Mouse (Mus musculus) right cerebral cortex, postnatal 14 days (tissue): ENCODE results near the gene Accsl.
A peak's percentile ranks its signal among the peaks of the same experiment; 100 is the strongest.

Experiments
- DNase-seq: peaks from one replicate; pipeline ENCODE4 v3.0.0; 2022

Accsl gene

GRCm38 (mm10) chr2:93869107-93869600, at the start of gene Accsl:
Gene Accsl (minus strand): TSS chr2:93869157.
- no peak for DNase-seq

- no peak for DNase-seq
Observed at GRCm38 (mm10) chr2:93913552-93913951, 44.6 kb upstream of the Accsl start.

- DNase-seq, result no peak
Observed at GRCm38 (mm10) chr2:93911942-93912341, 43.0 kb upstream of the Accsl start.

- DNase-seq, result no peak
Observed at GRCm38 (mm10) chr2:93909716-93910115, 40.8 kb upstream of the Accsl start.

- DNase-seq, result no peak
Observed at GRCm38 (mm10) chr2:93907519-93908294, 38.8 kb upstream of the Accsl start.

GRCm38 (mm10) chr2:93906316-93906715, 37.4 kb upstream of the Accsl start:
- DNase-seq, result no peak

- DNase-seq, result peak; percentile 44
Observed at GRCm38 (mm10) chr2:93903415-93903814, 34.5 kb upstream of the Accsl start.

- no peak for DNase-seq
Observed at GRCm38 (mm10) chr2:93902680-93903305, 33.8 kb upstream of the Accsl start.

GRCm38 (mm10) chr2:93899397-93900380, 30.7 kb upstream of the Accsl start:
- no peak for DNase-seq

- DNase-seq, result peak; percentile 87
Observed at GRCm38 (mm10) chr2:93891611-93892280, 22.8 kb upstream of the Accsl start.

- no peak for DNase-seq
Observed at GRCm38 (mm10) chr2:93890143-93890542, 21.2 kb upstream of the Accsl start.

GRCm38 (mm10) chr2:93889071-93889470, 20.1 kb upstream of the Accsl start:
- DNase-seq, result no peak

- no peak for DNase-seq
Observed at GRCm38 (mm10) chr2:93888366-93888765, 19.4 kb upstream of the Accsl start.

- DNase-seq, result no peak
Observed at GRCm38 (mm10) chr2:93887273-93887672, 18.3 kb upstream of the Accsl start.

- no peak for DNase-seq
Observed at GRCm38 (mm10) chr2:93886013-93886794, 17.2 kb upstream of the Accsl start.

GRCm38 (mm10) chr2:93883066-93883465, 14.1 kb upstream of the Accsl start:
- DNase-seq, result no peak

- DNase-seq, result no peak
Observed at GRCm38 (mm10) chr2:93881640-93882367, 12.8 kb upstream of the Accsl start.

GRCm38 (mm10) chr2:93880981-93881380, 12.0 kb upstream of the Accsl start:
- no peak for DNase-seq

GRCm38 (mm10) chr2:93880450-93880849, 11.5 kb upstream of the Accsl start:
- no peak for DNase-seq

- peak; percentile 45 for DNase-seq
Observed at GRCm38 (mm10) chr2:93877005-93877404, 8.0 kb upstream of the Accsl start.

- DNase-seq, result no peak
Observed at GRCm38 (mm10) chr2:93874606-93875005, 5.6 kb upstream of the Accsl start.
